Mouse (Mus musculus): ENCODE data around the gene Hephl1. TPM values are rescaled to one million over a fixed set of nuclear protein-coding genes. Genes with fewer than 3 reads are reported as not detected.
A peak's percentile ranks its signal among the peaks of the same experiment; 100 is the strongest.
"Not testable (repeated sequence)": the region's sequence is repeated elsewhere in the genome, so short reads cannot be mapped to it uniquely, and the experiment has no call there.

Gene Hephl1
- polyA plus RNA-seq, 1 experiment from 2014 or later = not detected

GRCm38 (mm10) chr9:15103579-15104300, 8.2 kb downstream of the Hephl1 start:
- 0 out of 2 replicates have a peak, but pooled peaks have one; percentile 37 for ATAC-seq
- 71% methylated on average over 11 of the region's 11 CpGs for WGBS
- no peaks in the 10 kb centered on the region for H3K36me3 ChIP-seq

DNA sequence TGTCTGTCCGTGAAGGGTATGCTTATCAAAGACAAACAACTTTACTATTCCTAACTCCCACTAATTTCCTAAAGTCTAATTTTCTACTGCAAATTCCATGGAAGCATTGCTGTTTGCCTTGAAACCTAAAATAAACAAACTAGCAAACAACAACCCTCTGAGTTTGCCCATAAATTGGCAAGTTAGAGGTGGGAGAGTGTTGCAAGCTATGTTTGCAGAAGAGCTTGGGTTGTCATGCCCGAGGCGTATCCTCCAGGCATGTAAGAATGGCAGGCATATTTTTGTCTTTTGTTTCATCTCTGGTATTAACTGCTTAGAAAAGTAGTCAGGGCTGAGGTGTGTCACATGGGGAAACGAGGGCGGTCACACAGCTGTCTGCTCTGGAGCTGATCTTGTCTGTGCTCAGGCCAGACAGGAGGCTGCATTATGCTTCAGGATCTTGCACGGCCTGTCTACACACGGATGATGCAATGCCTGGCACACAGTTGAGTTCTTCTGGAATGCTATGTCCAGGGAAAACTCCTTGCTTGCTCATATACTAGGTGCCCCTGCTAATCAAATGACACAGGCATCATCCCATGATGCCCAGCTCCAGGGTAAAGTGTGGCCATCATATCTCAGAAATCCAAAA, 10.3 kb downstream of the Hephl1 start:
- no peak overlapping the region for H3K9ac ChIP-seq (replicated peaks)
- no peaks in the 10 kb centered on the region for H3K36me3 ChIP-seq
- no peaks in the 10 kb centered on the region for H3K4me1 ChIP-seq (replicated peaks)
- no peaks in the 10 kb centered on the region for H3K9me3 ChIP-seq
- H3K27me3 ChIP-seq = no peaks in the 10 kb centered on the region
- no peak overlapping the region for H3K4me2 ChIP-seq (replicated peaks)
- ATAC-seq = no peak
- H3K4me3 ChIP-seq (replicated peaks) = no peak overlapping the region
- WGBS = 86% methylated on average over 7 of the region's 7 CpGs
- H3K27ac ChIP-seq = no peak overlapping the region

More at GRCm38 (mm10) chr9:15103579-15104300, 8.2 kb downstream of the Hephl1 start:
- Histone ChIP-seq H3K4me2 (replicated peaks) (no peak overlapping the region), H3K27me3 (no peaks in the 10 kb centered on the region), H3K4me1 (replicated peaks) (no peaks in the 10 kb centered on the region), H3K4me3 (replicated peaks) (no peak overlapping the region), H3K27ac (no peak overlapping the region), H3K9me3 (no peaks in the 10 kb centered on the region), H3K9ac (replicated peaks) (no peak overlapping the region)

- H3K9ac ChIP-seq (replicated peaks); H3K27me3 ChIP-seq; H3K4me2 ChIP-seq (replicated peaks); ATAC-seq; H3K9me3 ChIP-seq; H3K4me3 ChIP-seq (replicated peaks); H3K27ac ChIP-seq; H3K36me3 ChIP-seq; H3K4me1 ChIP-seq (replicated peaks): not testable (repeated sequence)
- WGBS = 86% methylated on average over 7 of the region's 7 CpGs
Observed at GRCm38 (mm10) chr9:15098421-15098820, 13.5 kb downstream of the Hephl1 start.

GRCm38 (mm10) chr9:15097172-15097571, 14.7 kb downstream of the Hephl1 start:
- no peak overlapping the region for H3K9ac ChIP-seq (replicated peaks)
- H3K27me3 ChIP-seq = no peaks in the 10 kb centered on the region
- no peak overlapping the region for H3K4me2 ChIP-seq (replicated peaks)
- no peaks in the 10 kb centered on the region for H3K9me3 ChIP-seq
- no peak overlapping the region for H3K27ac ChIP-seq
- H3K4me3 ChIP-seq (replicated peaks) = no peak overlapping the region
- H3K4me1 ChIP-seq (replicated peaks) = no peaks in the 10 kb centered on the region
- H3K36me3 ChIP-seq = no peaks in the 10 kb centered on the region
- no peak for ATAC-seq
- 83% methylated on average over 2 of the region's 2 CpGs for WGBS

DNA sequence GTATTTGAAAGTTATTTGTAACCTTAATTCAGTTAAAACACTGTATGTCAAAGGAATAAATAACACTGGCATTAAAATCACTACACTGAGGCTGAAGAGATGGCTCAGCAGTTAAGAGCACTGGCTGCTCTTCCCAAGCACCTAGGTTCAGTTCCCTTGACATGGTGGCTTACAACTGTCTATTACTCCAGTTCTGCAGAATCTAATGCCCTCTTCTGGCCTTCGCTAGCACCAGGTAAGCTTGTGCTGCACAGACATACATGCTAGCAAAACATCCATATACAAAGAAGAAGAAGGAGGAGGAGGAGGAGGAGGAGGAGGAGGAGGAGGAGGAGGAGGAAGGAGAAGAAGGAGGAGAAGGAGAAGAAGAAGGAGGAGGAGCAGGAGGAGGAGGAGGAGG, 15.7 kb downstream of the Hephl1 start:
- no peak for ATAC-seq
- 88% methylated on average over 1 of the region's 1 CpGs for WGBS
- H3K36me3 ChIP-seq = no peaks in the 10 kb centered on the region
- no peaks in the 10 kb centered on the region for H3K27me3 ChIP-seq
- H3K9me3 ChIP-seq = no peaks in the 10 kb centered on the region
- no peaks in the 10 kb centered on the region for H3K4me1 ChIP-seq (replicated peaks)
- H3K9ac ChIP-seq (replicated peaks) = no peak overlapping the region
- H3K27ac ChIP-seq = no peak overlapping the region
- H3K4me2 ChIP-seq (replicated peaks) = no peak overlapping the region
- no peak overlapping the region for H3K4me3 ChIP-seq (replicated peaks)

GRCm38 (mm10) chr9:15095206-15095605, 16.7 kb downstream of the Hephl1 start:
- Histone ChIP-seq H3K36me3 (no peaks in the 10 kb centered on the region), H3K27ac (no peak overlapping the region), H3K4me2 (replicated peaks) (no peak overlapping the region), H3K4me3 (replicated peaks) (no peak overlapping the region), H3K4me1 (replicated peaks) (no peaks in the 10 kb centered on the region), H3K9me3 (no peaks in the 10 kb centered on the region), H3K27me3 (no peaks in the 10 kb centered on the region), H3K9ac (replicated peaks) (no peak overlapping the region)
- WGBS = 69% methylated on average over 3 of the region's 3 CpGs
- ATAC-seq = no peak

DNA sequence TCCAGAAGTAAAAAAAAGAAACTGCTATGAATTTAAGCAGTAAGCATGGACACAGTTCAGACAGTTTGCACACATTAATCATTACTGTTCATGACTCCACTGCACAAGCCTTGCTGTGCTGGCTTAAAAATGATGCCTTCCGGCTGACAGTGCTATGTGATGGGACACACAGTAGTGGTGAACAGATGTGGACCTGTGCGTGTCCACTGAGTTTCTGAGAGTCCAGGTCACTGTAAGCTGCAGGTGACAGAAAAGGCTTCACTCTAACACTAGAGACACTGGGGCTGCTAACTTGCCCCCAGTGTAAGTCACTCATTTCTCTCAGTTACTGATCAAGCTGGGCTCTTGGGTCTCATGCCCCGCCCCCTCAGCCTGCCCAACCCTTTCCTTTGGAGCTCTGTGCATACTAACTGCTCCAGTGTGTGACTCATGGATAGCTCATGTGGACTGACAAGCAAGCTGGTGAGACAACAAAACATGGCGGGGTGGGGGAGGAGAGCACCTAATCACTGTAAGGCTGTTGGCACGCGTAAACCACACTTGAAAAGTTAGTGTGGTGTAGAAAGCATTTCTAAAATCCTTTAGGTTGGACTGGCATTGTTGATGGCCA, 43.1 kb downstream of the Hephl1 start:
- no peaks in the 10 kb centered on the region for H3K36me3 ChIP-seq
- no peak for ATAC-seq

DNA sequence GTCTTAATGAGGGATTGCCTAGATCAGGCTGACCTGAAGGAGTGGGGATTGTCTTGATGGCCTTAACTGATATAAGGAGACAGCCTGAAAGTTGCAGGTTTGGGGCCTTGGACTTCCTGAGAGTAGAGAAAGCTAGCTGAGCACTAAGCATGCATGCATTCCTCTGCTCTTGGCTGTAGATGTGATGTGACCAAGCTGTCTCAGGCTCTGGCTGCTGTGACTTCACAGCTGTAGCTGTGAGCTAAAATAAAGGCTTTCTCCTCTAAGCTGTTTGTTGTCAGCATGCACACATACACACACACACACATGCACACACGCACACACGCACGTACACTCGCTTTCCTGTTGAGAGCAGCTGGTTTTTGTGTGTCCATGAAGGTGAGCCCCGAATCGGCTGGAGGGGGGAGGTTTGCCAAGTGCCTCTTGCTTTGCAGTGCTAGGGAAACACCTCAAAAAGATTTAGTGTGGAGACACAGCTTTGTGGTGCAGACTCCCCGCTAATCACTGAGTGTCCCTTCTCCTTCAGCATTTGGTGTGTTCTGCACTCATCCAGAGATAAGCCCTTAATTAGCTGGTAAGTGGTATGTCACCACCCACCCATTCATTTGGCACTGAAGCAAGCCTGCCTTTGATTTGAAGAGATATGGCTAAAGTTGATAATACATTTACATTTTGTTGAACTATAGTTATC, 43.8 kb downstream of the Hephl1 start:
- no peaks in the 10 kb centered on the region for H3K4me1 ChIP-seq (replicated peaks)
- no peaks in the 10 kb centered on the region for H3K9me3 ChIP-seq
- no peak overlapping the region for H3K27ac ChIP-seq
- H3K4me3 ChIP-seq (replicated peaks) = no peak overlapping the region
- H3K9ac ChIP-seq (replicated peaks) = no peak overlapping the region
- H3K4me2 ChIP-seq (replicated peaks) = no peak overlapping the region
- no peaks in the 10 kb centered on the region for H3K36me3 ChIP-seq
- no peak for ATAC-seq
- whole genome bisulfite sequencing = 78% methylated on average over 7 of the region's 7 CpGs
- no peaks in the 10 kb centered on the region for H3K27me3 ChIP-seq

More for the DNA sequence above, 43.1 kb downstream of the Hephl1 start:
- Histone ChIP-seq H3K4me3 (replicated peaks) (no peak overlapping the region), H3K27ac (no peak overlapping the region), H3K27me3 (no peaks in the 10 kb centered on the region), H3K9ac (replicated peaks) (no peak overlapping the region), H3K9me3 (no peaks in the 10 kb centered on the region), H3K4me2 (replicated peaks) (no peak overlapping the region), H3K4me1 (replicated peaks) (no peaks in the 10 kb centered on the region)
- 87% methylated on average over 6 of the region's 6 CpGs for WGBS

- Histone ChIP-seq H3K4me3 (replicated peaks) (no peak overlapping the region), H3K9me3 (no peaks in the 10 kb centered on the region), H3K9ac (replicated peaks) (no peak overlapping the region), H3K4me2 (replicated peaks) (no peak overlapping the region), H3K4me1 (replicated peaks) (no peaks in the 10 kb centered on the region), H3K27me3 (no peaks in the 10 kb centered on the region), H3K36me3 (no peaks in the 10 kb centered on the region), H3K27ac (no peak overlapping the region)
- no peak for ATAC-seq
- whole genome bisulfite sequencing = 13% methylated on average over 1 of the region's 1 CpGs
Observed at GRCm38 (mm10) chr9:15064176-15064575, 47.7 kb downstream of the Hephl1 start.

DNA sequence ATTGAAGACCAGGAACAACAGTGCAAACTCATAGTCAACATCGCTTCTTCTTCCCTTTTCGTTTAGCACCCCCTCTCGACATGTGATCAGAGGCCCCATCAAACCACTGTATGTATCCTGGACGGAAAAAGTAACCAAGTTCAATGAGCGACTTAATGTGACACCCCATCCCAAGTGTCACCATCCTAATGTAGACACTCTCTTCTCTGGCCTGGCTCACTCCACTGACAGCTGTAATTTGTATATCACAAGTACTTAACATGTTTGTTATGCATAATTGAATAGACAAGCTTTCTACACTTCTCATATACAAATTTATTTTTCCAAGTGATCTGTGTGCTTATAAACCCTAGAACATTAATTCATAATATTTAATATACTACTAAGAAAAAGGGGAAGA, 51.1 kb downstream of the Hephl1 start:
- H3K4me2 ChIP-seq (replicated peaks) = no peak overlapping the region
- no peaks in the 10 kb centered on the region for H3K4me1 ChIP-seq (replicated peaks)
- no peaks in the 10 kb centered on the region for H3K27me3 ChIP-seq
- ATAC-seq = no peak
- 89% methylated on average over 5 of the region's 5 CpGs for WGBS
- no peak overlapping the region for H3K9ac ChIP-seq (replicated peaks)
- H3K9me3 ChIP-seq = no peaks in the 10 kb centered on the region
- no peak overlapping the region for H3K27ac ChIP-seq
- H3K36me3 ChIP-seq = no peaks in the 10 kb centered on the region
- no peak overlapping the region for H3K4me3 ChIP-seq (replicated peaks)

- ATAC-seq = no peak
- 85% methylated on average over 6 of the region's 6 CpGs for WGBS
- no peaks in the 10 kb centered on the region for H3K27me3 ChIP-seq
- no peaks in the 10 kb centered on the region for H3K4me1 ChIP-seq (replicated peaks)
- no peaks in the 10 kb centered on the region for H3K9me3 ChIP-seq
- H3K36me3 ChIP-seq = no peaks in the 10 kb centered on the region
- H3K27ac ChIP-seq = no peak overlapping the region
- no peak overlapping the region for H3K9ac ChIP-seq (replicated peaks)
- no peak overlapping the region for H3K4me3 ChIP-seq (replicated peaks)
- no peak overlapping the region for H3K4me2 ChIP-seq (replicated peaks)
Observed at GRCm38 (mm10) chr9:15060026-15060425, 51.9 kb downstream of the Hephl1 start.

- peak; percentile 41 for ATAC-seq
- Histone ChIP-seq H3K4me3 (replicated peaks) (peak overlapping the region; percentile 85), H3K9me3 (no peaks in the 10 kb centered on the region), H3K27ac (peak overlapping the region; percentile 97), H3K9ac (replicated peaks) (peak overlapping the region; percentile 95), H3K4me1 (replicated peaks) (peaks cover 44% of the 10 kb centered on the region), H3K4me2 (replicated peaks) (peak overlapping the region; percentile 75), H3K27me3 (no peaks in the 10 kb centered on the region), H3K36me3 (peaks cover 8% of the 10 kb centered on the region)
- WGBS = 46% methylated on average over 10 of the region's 10 CpGs
Observed at GRCm38 (mm10) chr9:15045740-15046139, 66.2 kb downstream of the Hephl1 start.

Measured in midbrain, embryonic 13.5 days (tissue).